Mouse (Mus musculus) testis, adult 10 weeks (tissue): ENCODE data around the gene Gm19426. TPM values are rescaled to one million over a fixed set of nuclear protein-coding genes. Genes with fewer than 3 reads are reported as not detected.

Source experiments
- polyA plus RNA-seq: library from polyadenylated mRNA; stranded (reverse); fragments of 350-450 nt; fragmentation: Illumina TruSeq; extraction: RNeasy Lipid Tissue Mini Kit (QIAGEN cat#74804); gene quantifications from one replicate; pipeline ENCODE4 v1.2.3, GENCODE M21; 2014; ENCODE audit warnings: low read depth, low replicate concordance

The Gm19426 gene
- polyA plus RNA-seq = not detected

GRCm38 (mm10) chr2:84743561-84743960 is at the start of gene Gm19426:
Gene Gm19426 (minus strand): TSS chr2:84743655.

GRCm38 (mm10) chr2:84775241-84775640 is 31.8 kb upstream of the Gm19426 start, which contains the start of gene Serping1:
Gene Serping1 (minus strand): TSS chr2:84775444.

GRCm38 (mm10) chr2:84733579-84734300 is 9.7 kb downstream of the Gm19426 start, which contains the start of gene Ypel4:
Gene Ypel4 (plus strand): TSS chr2:84734058.

GRCm38 (mm10) chr2:84727172-84727858 is 16.1 kb downstream of the Gm19426 start, which contains the start of gene Clp1:
Gene Clp1 (minus strand): TSS chr2:84727350.

GRCm38 (mm10) chr2:84714811-84715561 is 28.5 kb downstream of the Gm19426 start, which contains the start of gene Zdhhc5:
Gene Zdhhc5 (minus strand): TSS chr2:84715180.

Other genes starting within 250 kb of the Gm19426 start
- 79.3 TPM for gene Ctnnd1, start 92.9 kb downstream of the Gm19426 start, polyA plus RNA-seq
- gene Btbd18, start 84.6 kb downstream of the Gm19426 start, polyA plus RNA-seq = 4.5 TPM
- 5.3 TPM for gene Selenoh, start 72.9 kb downstream of the Gm19426 start, polyA plus RNA-seq
- gene Gm28635, start 65.6 kb downstream of the Gm19426 start, polyA plus RNA-seq = not detected
- gene Med19, start 65.3 kb downstream of the Gm19426 start, polyA plus RNA-seq = 55.8 TPM
- gene Tmx2, start 64.5 kb downstream of the Gm19426 start, polyA plus RNA-seq = 70.8 TPM
- gene Zdhhc5, start 28.5 kb downstream of the Gm19426 start, polyA plus RNA-seq = 265 TPM
- 51.4 TPM for gene Clp1, start 16.3 kb downstream of the Gm19426 start, polyA plus RNA-seq
- gene Ypel4, start 9.6 kb downstream of the Gm19426 start, polyA plus RNA-seq = 3.0 TPM
- gene Serping1, start 31.8 kb upstream of the Gm19426 start, polyA plus RNA-seq = 12.6 TPM
- gene Ube2l6, start 55.2 kb upstream of the Gm19426 start, polyA plus RNA-seq = 2.4 TPM
- 1.1 TPM for gene Smtnl1, start 79.0 kb upstream of the Gm19426 start, polyA plus RNA-seq
- 1.9 TPM for gene Timm10, start 83.3 kb upstream of the Gm19426 start, polyA plus RNA-seq
- 0.11 TPM for gene Slc43a1, start 95.2 kb upstream of the Gm19426 start, polyA plus RNA-seq
- gene Rtn4rl2, start 143.1 kb upstream of the Gm19426 start, polyA plus RNA-seq = not detected
- gene Slc43a3, start 192.9 kb upstream of the Gm19426 start, polyA plus RNA-seq = 2.2 TPM
- not detected for gene Prg2, start 236.8 kb upstream of the Gm19426 start, polyA plus RNA-seq
- not detected for gene Prg3, start 244.6 kb upstream of the Gm19426 start, polyA plus RNA-seq